Mouse (Mus musculus): ENCODE measurements around the gene Scube1. TPM values are rescaled to one million over a fixed set of nuclear protein-coding genes. Genes with fewer than 3 reads are reported as not detected.

Scube1 gene
- polyA plus RNA-seq, 2 experiments: 13.9 to 31.2 TPM

DNA sequence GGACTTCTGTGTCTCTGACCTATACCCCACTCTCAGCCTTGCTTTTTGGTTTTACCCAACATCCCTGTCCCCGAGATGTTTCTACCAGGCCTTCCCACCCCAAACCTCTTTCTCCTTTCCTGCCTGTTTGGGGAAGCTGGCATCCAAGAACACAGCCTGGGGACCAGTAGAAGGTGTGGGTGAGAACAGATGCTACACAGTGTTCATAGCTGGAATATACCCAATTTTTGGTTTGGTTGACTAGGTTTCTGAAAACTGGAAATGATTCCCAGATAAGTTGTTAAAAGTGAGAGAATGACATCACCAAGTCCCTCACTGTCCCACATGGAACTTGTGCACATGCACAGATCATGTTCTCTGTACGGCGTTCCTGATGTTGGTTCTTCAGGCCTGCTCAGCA, 109.6 kb downstream of the Scube1 start:
- Histone ChIP-seq H3K9me3 (ENCODE audit: control insufficient read depth, low read length) (no peaks in the 10 kb centered on the region), H3K36me3 (ENCODE audit: control insufficient read depth, insufficient read depth, low read length) (peaks cover 5% of the 10 kb centered on the region), H3K9ac (ENCODE audit: low read depth, low read length, severe bottlenecking) (no peak overlapping the region), H3K4me1 (ENCODE audit: control insufficient read depth, insufficient read depth, low read length) (no peaks in the 10 kb centered on the region), H3K4me3 (replicated peaks; ENCODE audit: low read length) (no peak overlapping the region), H3K27me3 (ENCODE audit: control insufficient read depth, insufficient read depth, low read length) (no peaks in the 10 kb centered on the region), H3K4me2 (replicated peaks; ENCODE audit: low read depth, low read length, severe bottlenecking) (no peak overlapping the region), H3K27ac (replicated peaks; ENCODE audit: low read depth, low read length) (no peak overlapping the region)
- no peak for ATAC-seq (ENCODE audit: low FRiP score, low read depth)
- no peak for TF ChIP-seq POLR2A (IDR thresholded peaks at IDR 0.05; ENCODE audit: borderline replicate concordance, extremely low read depth, insufficient read depth, insufficient read length)
- DNase-seq (ENCODE audit: low spot score): no peak
- 81% methylated on average over 3 of the region's 3 CpGs for WGBS

GRCm38 (mm10) chr15:83607115-83607802, 117.6 kb downstream of the Scube1 start:
- Histone ChIP-seq H3K36me3 (ENCODE audit: control insufficient read depth, insufficient read depth, low read length) (no peaks in the 10 kb centered on the region; the same call in 1 of the 2 replicates), H3K4me3 (replicated peaks; ENCODE audit: low read length) (no peak overlapping the region), H3K9me3 (ENCODE audit: control insufficient read depth, low read length) (no peaks in the 10 kb centered on the region), H3K4me1 (ENCODE audit: control insufficient read depth, insufficient read depth, low read length) (no peaks in the 10 kb centered on the region), H3K27me3 (ENCODE audit: control insufficient read depth, insufficient read depth, low read length) (no peaks in the 10 kb centered on the region), H3K27ac (replicated peaks; ENCODE audit: low read depth, low read length) (no peak overlapping the region), H3K9ac (ENCODE audit: low read depth, low read length, severe bottlenecking) (no peak overlapping the region), H3K4me2 (replicated peaks; ENCODE audit: low read depth, low read length, severe bottlenecking) (no peak overlapping the region)
- 45% methylated on average over 15 of the region's 15 CpGs for WGBS
- DNase-seq (ENCODE audit: low spot score) (peak; percentile 69), ATAC-seq (ENCODE audit: low FRiP score, low read depth) (no peak; the same call in 1 of the 2 replicates)
- no peak for TF ChIP-seq POLR2A (IDR thresholded peaks at IDR 0.05; ENCODE audit: borderline replicate concordance, extremely low read depth, insufficient read depth, insufficient read length)

GRCm38 (mm10) chr15:83606700-83607099, 118.1 kb downstream of the Scube1 start:
- Histone ChIP-seq H3K4me1 (ENCODE audit: control insufficient read depth, insufficient read depth, low read length) (no peaks in the 10 kb centered on the region), H3K9me3 (ENCODE audit: control insufficient read depth, low read length) (no peaks in the 10 kb centered on the region), H3K4me2 (replicated peaks; ENCODE audit: low read depth, low read length, severe bottlenecking) (no peak overlapping the region), H3K27ac (replicated peaks; ENCODE audit: low read depth, low read length) (no peak overlapping the region), H3K4me3 (replicated peaks; ENCODE audit: low read length) (no peak overlapping the region), H3K9ac (ENCODE audit: low read depth, low read length, severe bottlenecking) (no peak overlapping the region), H3K27me3 (ENCODE audit: control insufficient read depth, insufficient read depth, low read length) (no peaks in the 10 kb centered on the region), H3K36me3 (ENCODE audit: control insufficient read depth, insufficient read depth, low read length) (no peaks in the 10 kb centered on the region)
- no peak for TF ChIP-seq POLR2A (IDR thresholded peaks at IDR 0.05; ENCODE audit: borderline replicate concordance, extremely low read depth, insufficient read depth, insufficient read length)
- WGBS: 88% methylated on average over 8 of the region's 8 CpGs
- DNase-seq (ENCODE audit: low spot score) (no peak), ATAC-seq (ENCODE audit: low FRiP score, low read depth) (no peak)

- Histone ChIP-seq H3K4me1 (ENCODE audit: control insufficient read depth, insufficient read depth, low read length) (no peaks in the 10 kb centered on the region), H3K27ac (replicated peaks; ENCODE audit: low read depth, low read length) (no peak overlapping the region), H3K4me2 (replicated peaks; ENCODE audit: low read depth, low read length, severe bottlenecking) (no peak overlapping the region), H3K9me3 (ENCODE audit: control insufficient read depth, low read length) (no peaks in the 10 kb centered on the region), H3K36me3 (ENCODE audit: control insufficient read depth, insufficient read depth, low read length) (no peaks in the 10 kb centered on the region), H3K4me3 (replicated peaks; ENCODE audit: low read length) (no peak overlapping the region), H3K27me3 (ENCODE audit: control insufficient read depth, insufficient read depth, low read length) (no peaks in the 10 kb centered on the region), H3K9ac (ENCODE audit: low read depth, low read length, severe bottlenecking) (no peak overlapping the region)
- 87% methylated on average over 11 of the region's 11 CpGs for WGBS
- ATAC-seq (ENCODE audit: low FRiP score, low read depth) (no peak), DNase-seq (ENCODE audit: low spot score) (no peak)
- no peak for TF ChIP-seq POLR2A (IDR thresholded peaks at IDR 0.05; ENCODE audit: borderline replicate concordance, extremely low read depth, insufficient read depth, insufficient read length)
Measured at GRCm38 (mm10) chr15:83606216-83606615, 118.6 kb downstream of the Scube1 start.

GRCm38 (mm10) chr15:83603426-83603825, 121.4 kb downstream of the Scube1 start:
- Histone ChIP-seq H3K4me1 (ENCODE audit: control insufficient read depth, insufficient read depth, low read length) (no peaks in the 10 kb centered on the region), H3K9ac (ENCODE audit: low read depth, low read length, severe bottlenecking) (no peak overlapping the region), H3K27me3 (ENCODE audit: control insufficient read depth, insufficient read depth, low read length) (no peaks in the 10 kb centered on the region), H3K36me3 (ENCODE audit: control insufficient read depth, insufficient read depth, low read length) (no peaks in the 10 kb centered on the region), H3K4me3 (replicated peaks; ENCODE audit: low read length) (no peak overlapping the region), H3K9me3 (ENCODE audit: control insufficient read depth, low read length) (no peaks in the 10 kb centered on the region), H3K27ac (replicated peaks; ENCODE audit: low read depth, low read length) (no peak overlapping the region), H3K4me2 (replicated peaks; ENCODE audit: low read depth, low read length, severe bottlenecking) (no peak overlapping the region)
- DNase-seq (ENCODE audit: low spot score) (no peak), ATAC-seq (ENCODE audit: low FRiP score, low read depth) (no peak)
- TF ChIP-seq POLR2A (IDR thresholded peaks at IDR 0.05; ENCODE audit: borderline replicate concordance, extremely low read depth, insufficient read depth, insufficient read length): no peak
- 95% methylated on average over 7 of the region's 7 CpGs for WGBS

All from limb, embryonic 14.5 days (tissue).